Mouse (Mus musculus) limb, embryonic 13.5 days (tissue): ENCODE results near the gene Hrk. TPM values are rescaled to one million over a fixed set of nuclear protein-coding genes. Genes with fewer than 3 reads are reported as not detected.

Experiments used
- ATAC-seq: fragments of 200-750 bp; cut with Nextera tagmentation; 2 replicates; pipeline ENCODE4 v1.8.0; 2017; ENCODE audit warnings: low read depth, moderate number of reproducible peaks, moderate TSS enrichment; ENCODE audit not compliant: low FRiP score
- H3K27ac ChIP-seq: fragments of 300-500 bp; sonication (generic); 2 replicates; pipeline ENCODE4 v1.5.1; 2015; ENCODE audit warnings: inconsistent platforms, mild to moderate bottlenecking, moderate library complexity
- H3K27me3 ChIP-seq: fragments of 300-500 bp; sonication (generic); 2 replicates; pipeline ENCODE4 v1.6.1; 2015; ENCODE audit warnings: mild to moderate bottlenecking, inconsistent platforms
- H3K36me3 ChIP-seq: fragments of 300-500 bp; sonication (generic); 2 replicates; pipeline ENCODE4 v1.6.1; 2015; ENCODE audit warnings: inconsistent platforms, mild to moderate bottlenecking, moderate library complexity
- H3K4me1 ChIP-seq: fragments of 300-500 bp; sonication (generic); 2 replicates; pipeline ENCODE4 v1.6.1; 2015; ENCODE audit warnings: inconsistent platforms
- H3K4me2 ChIP-seq: fragments of 300-500 bp; sonication (generic); replicated peaks from 2 replicates; pipeline ENCODE4 v1.6.1; 2015; ENCODE audit warnings: inconsistent platforms, mild to moderate bottlenecking, moderate library complexity
- H3K4me3 ChIP-seq: fragments of 300-500 bp; sonication (generic); 2 replicates; pipeline ENCODE4 v1.5.1; 2015; ENCODE audit warnings: moderate library complexity, mild to moderate bottlenecking, inconsistent platforms
- H3K9ac ChIP-seq: fragments of 300-500 bp; sonication (generic); 2 replicates; pipeline ENCODE4 v1.6.1; 2015; ENCODE audit warnings: mild to moderate bottlenecking, inconsistent platforms
- H3K9me3 ChIP-seq: fragments of 300-500 bp; sonication (generic); 2 replicates; pipeline ENCODE4 v1.6.1; 2016; ENCODE audit warnings: inconsistent platforms
- WGBS: fragments of 180-500 bp; shearing (Covaris S2); methylation state at CpG from one replicate; pipeline ENCODE4 v1.1.7; 2015; 5-methylcytosine and 5-hydroxymethylcytosine counted together
- polyA plus RNA-seq: library from polyadenylated mRNA; unstranded; fragments of >200 nt; fragmentation: Nextera tagmentation; extraction: Ambion mirVana; gene quantifications from 2 replicates; pipeline ENCODE4 v1.2.1, GENCODE M21; 2015

Hrk gene
- polyA plus RNA-seq, 1 experiment from 2014 or later: 0.10 TPM

- Histone ChIP-seq H3K4me2 (no peak overlapping the region), H3K9me3 (no peaks in the 10 kb centered on the region), H3K4me1 (peaks cover 25% of the 10 kb centered on the region), H3K27ac (no peak overlapping the region), H3K36me3 (no peaks in the 10 kb centered on the region), H3K27me3 (peaks cover 94% of the 10 kb centered on the region), H3K9ac (no peak overlapping the region), H3K4me3 (no peak overlapping the region)
- 58% methylated on average over 8 of the region's 8 CpGs for WGBS
- ATAC-seq: no peak
Measured at GRCm38 (mm10) chr5:118167561-118167995, 3.1 kb downstream of the Hrk start.

- Histone ChIP-seq H3K4me2 (peak overlapping the region; percentile 99), H3K27me3 (peaks cover 98% of the 10 kb centered on the region), H3K36me3 (no peaks in the 10 kb centered on the region), H3K4me1 (peaks cover 30% of the 10 kb centered on the region), H3K27ac (no peak overlapping the region), H3K9me3 (no peaks in the 10 kb centered on the region), H3K9ac (peak overlapping the region; percentile 65), H3K4me3 (peak overlapping the region; percentile 56)
- ATAC-seq: peak; percentile 54; the same call in 1 of the 2 replicates
- under 1% methylated on average over 108 of the region's 117 CpGs for WGBS
Measured at GRCm38 (mm10) chr5:118169222-118170221, 5.1 kb downstream of the Hrk start.

GRCm38 (mm10) chr5:118170888-118171529 is 6.6 kb downstream of the Hrk start:
- peak overlapping the region; percentile 63 for H3K4me2 ChIP-seq
- no peak for ATAC-seq

GRCm38 (mm10) chr5:118171665-118172064 is 7.2 kb downstream of the Hrk start:
- under 1% methylated on average over 35 of the region's 36 CpGs for WGBS
- peaks cover 34% of the 10 kb centered on the region for H3K4me1 ChIP-seq

More at GRCm38 (mm10) chr5:118170888-118171529, 6.6 kb downstream of the Hrk start:
- WGBS: under 1% methylated on average over 25 of the region's 25 CpGs
- no peaks in the 10 kb centered on the region for H3K36me3 ChIP-seq
- peaks cover 34% of the 10 kb centered on the region for H3K4me1 ChIP-seq
- no peak overlapping the region for H3K9ac ChIP-seq
- H3K9me3 ChIP-seq: 0 out of 2 replicates have a peak, but pooled peaks cover 4% of the 10 kb centered on the region
- H3K27ac ChIP-seq: no peak overlapping the region
- H3K4me3 ChIP-seq: peak overlapping the region; percentile 38
- peaks cover 97% of the 10 kb centered on the region for H3K27me3 ChIP-seq

GRCm38 (mm10) chr5:118172078-118172723 is 7.8 kb downstream of the Hrk start:
- H3K4me1 ChIP-seq: peaks cover 34% of the 10 kb centered on the region
- H3K4me2 ChIP-seq: peak overlapping the region; percentile 63
- ATAC-seq: no peak
- no peak overlapping the region for H3K9ac ChIP-seq
- no peaks in the 10 kb centered on the region for H3K36me3 ChIP-seq
- H3K4me3 ChIP-seq: peak overlapping the region; percentile 38
- H3K27me3 ChIP-seq: peaks cover 92% of the 10 kb centered on the region
- no peak overlapping the region for H3K27ac ChIP-seq
- WGBS: 1% methylated on average over 27 of the region's 27 CpGs
- 0 out of 2 replicates have a peak, but pooled peaks cover 4% of the 10 kb centered on the region for H3K9me3 ChIP-seq

More at GRCm38 (mm10) chr5:118171665-118172064, 7.2 kb downstream of the Hrk start:
- Histone ChIP-seq H3K4me3 (peak overlapping the region; percentile 38), H3K9me3 (0 out of 2 replicates have a peak, but pooled peaks cover 4% of the 10 kb centered on the region), H3K9ac (no peak overlapping the region), H3K27ac (no peak overlapping the region), H3K4me2 (peak overlapping the region; percentile 63), H3K36me3 (no peaks in the 10 kb centered on the region), H3K27me3 (peaks cover 93% of the 10 kb centered on the region)
- no peak for ATAC-seq

- H3K9ac ChIP-seq: peak overlapping the region; percentile 43; the same call in 1 of the 2 replicates
- WGBS: under 1% methylated on average over 22 of the region's 22 CpGs
- peak overlapping the region; percentile 56 for H3K4me2 ChIP-seq
- 0 out of 2 replicates have a peak, but pooled peaks cover 4% of the 10 kb centered on the region for H3K9me3 ChIP-seq
- no peak for ATAC-seq
- no peaks in the 10 kb centered on the region for H3K36me3 ChIP-seq
- no peak overlapping the region for H3K27ac ChIP-seq
- peak overlapping the region; percentile 26 for H3K4me3 ChIP-seq
- H3K4me1 ChIP-seq: peaks cover 29% of the 10 kb centered on the region
- H3K27me3 ChIP-seq: peaks cover 82% of the 10 kb centered on the region
Measured at GRCm38 (mm10) chr5:118174310-118175009, 10.0 kb downstream of the Hrk start.

- ATAC-seq: no peak
- Histone ChIP-seq H3K27ac (no peak overlapping the region), H3K9me3 (0 out of 2 replicates have a peak, but pooled peaks cover 4% of the 10 kb centered on the region), H3K36me3 (no peaks in the 10 kb centered on the region), H3K27me3 (peaks cover 80% of the 10 kb centered on the region), H3K4me2 (peak overlapping the region; percentile 56), H3K9ac (no peak overlapping the region), H3K4me3 (peak overlapping the region; percentile 26; the same call in 1 of the 2 replicates), H3K4me1 (peaks cover 27% of the 10 kb centered on the region)
- 21% methylated on average over 2 of the region's 2 CpGs for WGBS
Measured at GRCm38 (mm10) chr5:118175137-118175536, 10.7 kb downstream of the Hrk start.

GRCm38 (mm10) chr5:118177640-118178039 is 13.2 kb downstream of the Hrk start:
- Histone ChIP-seq H3K4me3 (no peak overlapping the region), H3K4me1 (peaks cover 9% of the 10 kb centered on the region), H3K9me3 (0 out of 2 replicates have a peak, but pooled peaks cover 4% of the 10 kb centered on the region), H3K36me3 (no peaks in the 10 kb centered on the region), H3K27me3 (peaks cover 58% of the 10 kb centered on the region), H3K27ac (no peak overlapping the region), H3K9ac (no peak overlapping the region), H3K4me2 (no peak overlapping the region)
- WGBS: 78% methylated on average over 7 of the region's 7 CpGs
- no peak for ATAC-seq

GRCm38 (mm10) chr5:118186903-118187633 is 22.6 kb downstream of the Hrk start:
- no peak for ATAC-seq
- Histone ChIP-seq H3K4me2 (no peak overlapping the region), H3K4me3 (no peak overlapping the region), H3K36me3 (no peaks in the 10 kb centered on the region), H3K4me1 (peaks cover 4% of the 10 kb centered on the region; the same call in 1 of the 2 replicates), H3K9ac (no peak overlapping the region), H3K27me3 (peaks cover 18% of the 10 kb centered on the region), H3K9me3 (no peaks in the 10 kb centered on the region), H3K27ac (no peak overlapping the region)
- 83% methylated on average over 9 of the region's 9 CpGs for WGBS

- H3K4me3 ChIP-seq: no peak overlapping the region
- peaks cover 28% of the 10 kb centered on the region for H3K27me3 ChIP-seq
- H3K9ac ChIP-seq: no peak overlapping the region
- no peaks in the 10 kb centered on the region for H3K9me3 ChIP-seq
- no peak for ATAC-seq
- H3K36me3 ChIP-seq: no peaks in the 10 kb centered on the region
- no peak overlapping the region for H3K27ac ChIP-seq
- peaks cover 10% of the 10 kb centered on the region; the same call in 1 of the 2 replicates for H3K4me1 ChIP-seq
- 27% methylated on average over 6 of the region's 6 CpGs for WGBS
- no peak overlapping the region for H3K4me2 ChIP-seq
Measured at GRCm38 (mm10) chr5:118188356-118188755, 23.9 kb downstream of the Hrk start.
